Mouse (Mus musculus): Measurements from ENCODE around the gene Gm21732. TPM values are rescaled to one million over a fixed set of nuclear protein-coding genes. Genes with fewer than 3 reads are reported as not detected.

The Gm21732 gene
- polyA plus RNA-seq (2021; fragmentation: Nextera tagmentation): not detected in 2 replicates
- long read RNA-seq, experiment 1: 0 reads
- long read RNA-seq, experiment 2: 0 reads

DNA sequence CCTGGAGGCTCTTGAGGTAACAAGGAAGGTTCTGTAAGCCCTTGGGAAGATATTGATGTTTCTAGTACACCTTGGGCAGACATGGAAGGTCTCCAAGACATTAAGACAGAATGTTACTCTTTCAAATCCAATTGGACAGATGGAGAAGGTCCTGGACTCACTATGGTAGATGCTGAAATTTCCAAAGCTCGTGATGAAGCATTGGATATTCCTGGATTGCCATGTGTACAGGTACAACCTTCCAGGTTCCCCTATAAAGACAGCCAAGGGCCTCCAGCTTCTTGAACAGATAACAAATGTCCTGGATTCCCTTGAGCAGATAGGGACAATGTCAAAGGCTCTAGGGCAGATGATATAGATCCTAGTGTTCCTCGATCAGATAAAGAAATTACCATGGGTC is at the start of gene Gm21732:
Gene Gm21732 (minus strand): TSS at position 101 of the 400 bp plus-strand sequence.

Other genes starting within 250 kb of the Gm21732 start
- gene Gm20897, start 73.5 kb downstream of the Gm21732 start, polyA plus RNA-seq (2021; fragmentation: Nextera tagmentation): not detected in 2 replicates

Measured in layer of hippocampus, adult 6 months (tissue).